Mouse (Mus musculus): ENCODE measurements at regions not wholly inside any gene's neighbourhood (a gene's known extent, or its start where the extent isn't known, plus 50 kb on each side); places are given as distances from the start of the nearest gene placed in this dataset.

DNA sequence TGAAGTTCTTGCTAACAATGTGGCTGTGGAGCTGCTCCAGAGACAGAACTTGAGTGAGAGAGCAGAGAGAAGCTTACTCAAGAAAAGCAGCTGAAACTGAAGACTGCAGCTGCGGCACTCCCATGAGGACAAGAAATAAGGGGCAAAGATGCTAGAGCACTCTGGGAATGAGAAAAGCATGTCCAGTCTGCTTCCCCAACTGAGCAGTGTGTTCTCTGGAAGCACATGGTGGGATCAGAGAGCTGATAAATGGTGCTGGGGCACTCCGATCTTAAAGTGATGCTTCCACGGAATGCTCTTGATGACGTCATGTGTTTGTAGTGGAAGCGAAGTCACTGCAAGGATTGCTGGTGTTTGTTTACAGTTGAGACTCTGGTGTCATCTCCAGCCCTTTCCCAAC is 186.1 kb upstream of the Phactr1 start:
- no peak for TF ChIP-seq POLR2A (IDR thresholded peaks at IDR 0.05; ENCODE audit: borderline replicate concordance, extremely low read depth, low read depth, low read length)
- TF ChIP-seq CTCF (IDR thresholded peaks at IDR 0.05; ENCODE audit: insufficient read depth, low read length), result no peak

Data from lung, adult 2 months (tissue).